Mouse (Mus musculus) megakaryocyte, embryonic 14.5 days (primary cell): ENCODE results near the gene Twist2.

Source experiments
- FLI1 ChIP-seq: IDR thresholded peaks from 2 replicates; pipeline ENCODE4 v1.6.1; 2012; ENCODE audit warnings: low read length, inconsistent platforms, mixed read lengths
- GATA1 ChIP-seq: IDR thresholded peaks from 3 replicates; pipeline ENCODE4 v1.6.1; 2012; ENCODE audit warnings: mixed read lengths, low read length, inconsistent platforms, borderline replicate concordance

DNA sequence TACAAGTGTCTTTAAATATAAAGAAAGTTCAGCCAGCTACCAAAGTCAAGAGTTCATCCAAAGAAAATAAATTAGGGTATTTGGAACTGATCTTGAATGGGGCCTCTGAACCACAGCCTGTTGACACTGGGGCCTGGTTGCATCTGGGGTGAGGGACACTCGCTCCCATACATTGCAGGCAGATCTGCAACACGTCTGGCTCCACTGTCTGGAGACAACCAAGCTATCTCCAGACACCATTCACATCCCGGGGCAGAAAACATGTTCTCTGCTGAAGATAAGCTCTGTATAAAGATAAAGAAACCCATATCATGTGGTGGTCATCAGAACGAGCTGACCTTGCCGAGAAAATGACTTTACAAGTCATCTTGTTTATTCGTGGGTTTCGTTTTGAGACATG lies 60.2 kb downstream of the Twist2 start:
- TF ChIP-seq GATA1 (no peak), FLI1 (no peak)
